Mouse (Mus musculus) limb, embryonic 11.5 days (tissue): ENCODE data around the gene Cecr2. TPM values are rescaled to one million over a fixed set of nuclear protein-coding genes. Genes with fewer than 3 reads are reported as not detected.
"Not testable (repeated sequence)": the region's sequence is repeated elsewhere in the genome, so short reads cannot be mapped to it uniquely, and the experiment has no call there.

Source experiments
- ATAC-seq: fragments of 200-750 bp; cut with Nextera tagmentation; 2 replicates; pipeline ENCODE4 v1.8.0; 2017; ENCODE audit warnings: low read depth; ENCODE audit not compliant: insufficient number of reproducible peaks, low FRiP score, low TSS enrichment
- DNase-seq: peaks from one replicate; pipeline ENCODE4 v3.0.0-alpha.2; 2015; ENCODE audit warnings: low spot score
- H3K27ac ChIP-seq: fragments of 300-500 bp; sonication (generic); replicated peaks from 2 replicates; pipeline ENCODE4 v1.5.1; 2014; ENCODE audit warnings: low read depth, mild to moderate bottlenecking, low read length
- H3K27me3 ChIP-seq: fragments of 300-500 bp; sonication (generic); 2 replicates; pipeline ENCODE4 v1.6.1; 2014; ENCODE audit warnings: mild to moderate bottlenecking, low read length, mixed read lengths; ENCODE audit not compliant: control insufficient read depth, insufficient read depth
- H3K36me3 ChIP-seq: fragments of 300-500 bp; sonication (generic); 2 replicates; pipeline ENCODE4 v1.6.1; 2014; ENCODE audit warnings: mild to moderate bottlenecking, low read length, moderate library complexity, mixed read lengths; ENCODE audit not compliant: control insufficient read depth, insufficient read depth
- H3K4me1 ChIP-seq: fragments of 300-500 bp; sonication (generic); 2 replicates; pipeline ENCODE4 v1.6.1; 2014; ENCODE audit warnings: low read length, mixed read lengths; ENCODE audit not compliant: control insufficient read depth, insufficient read depth
- H3K4me2 ChIP-seq: fragments of 300-500 bp; sonication (generic); 2 replicates; pipeline ENCODE4 v1.6.1; 2014; ENCODE audit warnings: low read depth, mild to moderate bottlenecking, moderate library complexity; ENCODE audit not compliant: severe bottlenecking
- H3K4me3 ChIP-seq: fragments of 300-500 bp; sonication (generic); 2 replicates; pipeline ENCODE4 v1.5.1; 2014; ENCODE audit warnings: low read depth, low read length
- H3K9ac ChIP-seq: fragments of 300-500 bp; sonication (generic); 2 replicates; pipeline ENCODE4 v1.6.1; 2014; ENCODE audit warnings: mild to moderate bottlenecking, low read length
- H3K9me3 ChIP-seq: fragments of 300-500 bp; sonication (generic); 2 replicates; pipeline ENCODE4 v1.6.1; 2016; ENCODE audit warnings: low read length; ENCODE audit not compliant: control insufficient read depth
- WGBS: fragments of 180-500 bp; shearing (Covaris S2); extraction: QIAGEN DNeasy Blood & Tissue Kit; methylation state at CpG from one replicate; pipeline ENCODE4 v1.1.7; 2014; 5-methylcytosine and 5-hydroxymethylcytosine counted together
- polyA plus RNA-seq: library from polyadenylated mRNA; unstranded; fragments of >200 nt; fragmentation: Nextera tagmentation; extraction: Ambion mirVana; gene quantifications from 2 replicates; pipeline ENCODE4 v1.2.1, GENCODE M21; 2014

Cecr2 gene
- polyA plus RNA-seq, 1 experiment from 2014 or later: 13.0 TPM

GRCm38 (mm10) chr6:120639547-120639946, 26.6 kb upstream of the Cecr2 start:
- no peaks in the 10 kb centered on the region for H3K27me3 ChIP-seq
- WGBS: 38% methylated on average over 4 of the region's 4 CpGs
- ATAC-seq: no peak
- DNase-seq: no peak
- no peak overlapping the region for H3K9ac ChIP-seq
- H3K4me3 ChIP-seq: no peak overlapping the region
- H3K36me3 ChIP-seq: no peaks in the 10 kb centered on the region
- H3K9me3 ChIP-seq: no peaks in the 10 kb centered on the region
- no peak overlapping the region for H3K27ac ChIP-seq
- H3K4me2 ChIP-seq: no peak overlapping the region
- H3K4me1 ChIP-seq: no peaks in the 10 kb centered on the region

DNA sequence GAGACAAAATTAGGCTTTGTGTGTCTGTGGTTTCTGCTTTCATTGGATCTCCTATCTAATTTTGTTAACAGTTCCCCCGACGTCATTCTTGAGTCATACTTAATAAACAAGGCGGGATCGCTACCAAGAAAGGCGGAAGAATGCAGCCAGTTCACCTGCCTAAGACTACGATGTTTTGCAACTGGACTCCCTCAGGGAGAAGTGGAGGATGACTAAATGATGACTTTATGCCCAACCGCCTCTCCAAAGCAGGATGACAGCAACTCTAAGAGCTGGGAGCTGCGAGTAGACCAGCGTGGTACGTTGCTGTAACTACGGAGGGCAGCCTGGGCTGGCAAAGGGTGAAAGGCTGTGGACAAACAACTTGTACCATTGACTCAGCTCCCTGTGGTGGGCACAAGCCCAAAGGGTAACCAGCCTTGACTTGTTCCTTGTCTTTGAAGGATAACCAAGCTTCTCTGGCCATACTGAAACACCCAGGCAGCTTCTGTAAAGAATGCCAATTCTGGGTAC, 24.2 kb upstream of the Cecr2 start:
- no peak for ATAC-seq
- H3K27me3 ChIP-seq: no peaks in the 10 kb centered on the region
- no peaks in the 10 kb centered on the region for H3K36me3 ChIP-seq
- H3K4me2 ChIP-seq: no peak overlapping the region
- H3K4me1 ChIP-seq: no peaks in the 10 kb centered on the region
- no peak overlapping the region for H3K4me3 ChIP-seq
- WGBS: 95% methylated on average over 11 of the region's 11 CpGs
- no peak overlapping the region for H3K27ac ChIP-seq
- DNase-seq: no peak
- H3K9me3 ChIP-seq: no peaks in the 10 kb centered on the region
- no peak overlapping the region for H3K9ac ChIP-seq

DNA sequence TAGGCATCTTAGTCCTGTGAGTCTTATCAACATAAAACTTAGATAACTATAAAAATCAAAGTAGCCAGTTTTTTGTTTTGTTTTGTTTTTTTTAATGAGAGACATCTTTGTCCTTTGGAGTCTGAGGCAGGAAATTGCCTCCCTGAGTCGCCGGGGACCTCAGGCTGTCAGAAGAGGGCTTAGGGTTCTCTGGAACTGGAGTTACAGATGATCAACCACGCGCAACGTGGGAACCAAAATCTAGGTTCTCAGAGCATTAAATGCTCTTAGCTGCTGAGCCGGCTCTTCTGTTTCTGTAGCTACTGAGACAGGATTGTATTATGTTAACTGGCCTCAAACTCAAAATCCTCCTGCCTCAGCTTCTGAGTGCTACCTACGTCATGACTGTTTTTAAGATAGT, 22.4 kb upstream of the Cecr2 start:
- no peak overlapping the region for H3K4me3 ChIP-seq
- WGBS: 67% methylated on average over 7 of the region's 7 CpGs

DNA sequence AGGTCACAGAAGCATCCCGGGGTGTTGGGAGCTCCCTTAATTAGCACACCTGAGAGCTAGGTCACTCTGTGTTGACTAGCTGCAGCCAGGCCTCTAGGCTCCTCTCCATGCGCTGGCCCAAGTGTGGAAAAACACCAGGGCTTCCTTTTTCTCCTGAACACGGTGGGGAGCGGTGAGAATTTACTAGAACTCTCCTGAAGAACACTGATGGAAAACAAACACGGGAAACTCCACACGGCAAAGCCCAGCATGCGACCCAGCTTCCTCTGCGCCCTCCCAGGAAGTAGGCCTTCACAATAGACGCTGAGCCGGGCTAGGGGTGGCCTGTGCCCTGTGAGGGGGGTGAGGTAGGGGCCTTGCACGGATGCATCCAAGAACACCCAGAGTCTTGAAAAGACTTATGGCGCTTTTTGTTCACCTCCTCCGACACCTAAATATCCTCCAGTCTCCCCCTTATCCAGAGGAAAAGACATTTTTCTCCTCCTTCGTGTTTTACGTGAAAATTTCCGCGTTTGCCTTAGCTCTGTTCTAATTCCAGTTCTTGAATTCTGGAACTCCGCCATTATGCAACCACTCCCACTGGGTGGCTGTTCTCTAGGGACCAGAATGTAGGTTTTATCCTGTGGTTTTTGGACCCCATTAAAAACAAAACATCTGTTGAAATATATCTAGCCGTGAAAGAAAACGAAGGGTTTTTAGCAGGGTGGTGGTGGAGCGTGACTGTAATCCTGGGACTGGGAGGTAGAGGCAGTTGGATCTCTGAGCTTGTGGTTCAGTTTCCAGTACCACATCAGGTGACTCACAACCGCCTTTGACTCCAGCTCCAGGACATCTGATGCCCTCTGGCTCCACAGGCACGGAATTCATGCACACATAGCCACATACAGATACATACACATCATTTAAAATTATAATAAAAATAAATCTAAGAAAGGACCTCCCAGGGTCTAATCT, 21.5 kb upstream of the Cecr2 start:
- Histone ChIP-seq H3K36me3 (no peaks in the 10 kb centered on the region), H3K27ac (no peak overlapping the region), H3K9ac (no peak overlapping the region), H3K27me3 (no peaks in the 10 kb centered on the region), H3K4me1 (no peaks in the 10 kb centered on the region), H3K9me3 (no peaks in the 10 kb centered on the region), H3K4me3 (no peak overlapping the region), H3K4me2 (no peak overlapping the region)
- DNase-seq (no peak), ATAC-seq (no peak)
- WGBS: 66% methylated on average over 23 of the region's 23 CpGs

More for the DNA sequence above, 22.4 kb upstream of the Cecr2 start:
- no peak overlapping the region for H3K4me2 ChIP-seq
- no peak overlapping the region for H3K27ac ChIP-seq
- H3K4me1 ChIP-seq: no peaks in the 10 kb centered on the region
- ATAC-seq (no peak), DNase-seq (no peak)
- no peaks in the 10 kb centered on the region for H3K36me3 ChIP-seq
- H3K9me3 ChIP-seq: no peaks in the 10 kb centered on the region
- no peaks in the 10 kb centered on the region for H3K27me3 ChIP-seq
- H3K9ac ChIP-seq: no peak overlapping the region

GRCm38 (mm10) chr6:120647246-120648028, 18.7 kb upstream of the Cecr2 start:
- DNase-seq, ATAC-seq: not testable (repeated sequence)
- WGBS: 90% methylated on average over 3 of the region's 4 CpGs

DNA sequence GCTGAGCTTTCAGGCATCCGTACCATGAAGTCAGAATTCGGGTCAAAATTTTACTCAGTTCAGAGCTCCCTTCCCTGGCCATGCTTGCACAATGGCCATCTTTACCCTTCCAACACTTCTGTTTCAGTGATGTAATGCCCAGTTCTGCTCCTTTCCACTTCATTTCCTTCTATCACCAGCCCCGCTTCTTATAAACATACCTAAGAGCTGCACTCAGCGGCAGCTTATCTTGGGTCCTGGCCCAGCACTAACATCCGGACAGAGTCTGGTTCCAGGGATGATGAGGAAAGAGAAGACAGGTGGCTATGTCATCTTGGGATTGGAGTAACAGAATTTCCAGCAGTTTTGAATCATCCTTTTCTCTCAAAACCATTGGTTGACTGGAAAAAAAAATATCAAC, 18.0 kb upstream of the Cecr2 start:
- H3K36me3 ChIP-seq: no peaks in the 10 kb centered on the region
- no peak overlapping the region for H3K4me3 ChIP-seq
- ATAC-seq (no peak), DNase-seq (no peak)
- H3K4me2 ChIP-seq: no peak overlapping the region
- H3K27ac ChIP-seq: no peak overlapping the region
- whole genome bisulfite sequencing: 76% methylated on average over 5 of the region's 5 CpGs
- H3K9ac ChIP-seq: no peak overlapping the region
- no peaks in the 10 kb centered on the region for H3K4me1 ChIP-seq
- no peaks in the 10 kb centered on the region for H3K9me3 ChIP-seq
- H3K27me3 ChIP-seq: no peaks in the 10 kb centered on the region

More at GRCm38 (mm10) chr6:120647246-120648028, 18.7 kb upstream of the Cecr2 start:
- H3K9me3 ChIP-seq, H3K27me3 ChIP-seq, H3K4me2 ChIP-seq, H3K9ac ChIP-seq, H3K36me3 ChIP-seq, H3K4me3 ChIP-seq, H3K27ac ChIP-seq, H3K4me1 ChIP-seq: not testable (repeated sequence)

DNA sequence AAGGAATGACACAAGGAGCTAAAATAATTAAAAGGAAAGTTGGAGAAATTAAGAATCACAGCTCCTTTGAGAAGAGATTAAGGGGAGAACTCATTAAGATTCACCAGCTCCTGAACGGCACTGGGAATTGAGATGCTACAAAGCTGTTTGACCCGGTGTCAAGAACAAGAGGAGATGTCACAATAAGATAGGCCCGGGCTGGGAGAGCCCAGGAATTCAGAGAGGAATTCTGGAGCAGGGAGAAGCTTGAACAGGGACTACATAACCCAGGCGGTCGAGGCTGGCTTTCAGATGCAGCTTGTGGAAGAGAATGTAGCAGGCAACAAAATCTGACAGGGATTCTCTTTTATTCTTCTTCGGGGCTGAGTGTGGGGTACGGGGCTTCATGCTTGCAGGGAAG, 13.5 kb upstream of the Cecr2 start:
- no peak for DNase-seq

GRCm38 (mm10) chr6:120655702-120656101, 10.5 kb upstream of the Cecr2 start:
- ATAC-seq (no peak), DNase-seq (no peak)
- H3K27me3 ChIP-seq: no peaks in the 10 kb centered on the region
- no peak overlapping the region for H3K27ac ChIP-seq
- H3K4me1 ChIP-seq: no peaks in the 10 kb centered on the region
- H3K36me3 ChIP-seq: no peaks in the 10 kb centered on the region
- 88% methylated on average over 3 of the region's 3 CpGs for WGBS
- no peak overlapping the region for H3K9ac ChIP-seq
- no peak overlapping the region for H3K4me3 ChIP-seq
- no peaks in the 10 kb centered on the region for H3K9me3 ChIP-seq
- no peak overlapping the region for H3K4me2 ChIP-seq

More for the DNA sequence above, 13.5 kb upstream of the Cecr2 start:
- Histone ChIP-seq H3K9ac (no peak overlapping the region), H3K27ac (no peak overlapping the region), H3K4me1 (no peaks in the 10 kb centered on the region), H3K9me3 (no peaks in the 10 kb centered on the region), H3K27me3 (no peaks in the 10 kb centered on the region), H3K4me2 (no peak overlapping the region), H3K36me3 (no peaks in the 10 kb centered on the region), H3K4me3 (no peak overlapping the region)
- 62% methylated on average over 7 of the region's 7 CpGs for WGBS
- no peak for ATAC-seq
